Mouse (Mus musculus) embryonic fibroblast, embryonic 13.5 days (primary cell): ENCODE measurements around the gene Pde4d.

Experiments
- CTCF ChIP-seq: IDR thresholded peaks from 2 replicates; pipeline ENCODE4 v1.5.1; 2011; ENCODE audit warnings: mild to moderate bottlenecking, control low read depth, low read length, moderate library complexity, borderline replicate concordance; ENCODE audit not compliant: insufficient read depth
- POLR2A ChIP-seq: IDR thresholded peaks from 2 replicates; pipeline ENCODE4 v1.6.1; 2011; ENCODE audit warnings: low read depth, mild to moderate bottlenecking, control low read depth, low read length, moderate library complexity

GRCm38 (mm10) chr13:109536636-109537035 lies 1086.9 kb downstream of the Pde4d start:
- TF ChIP-seq CTCF (no peak), POLR2A (no peak)
